Mouse (Mus musculus) liver, adult 2 months (tissue): ENCODE measurements around the gene Mettl8. TPM values are rescaled to one million over a fixed set of nuclear protein-coding genes. Genes with fewer than 3 reads are reported as not detected.

Experiments
- DNase-seq: peaks from one replicate; pipeline ENCODE4 v3.0.0-alpha.2; 2011; ENCODE audit warnings: low read depth, low spot score; ENCODE audit errors: extremely low read depth
- H3K27ac ChIP-seq: fragments of 200-500 bp; replicated peaks from 2 replicates; pipeline ENCODE4 v1.5.1; 2012; ENCODE audit warnings: low read depth, mild to moderate bottlenecking, control low read depth, inconsistent platforms, low read length; ENCODE audit not compliant: insufficient read depth
- H3K27me3 ChIP-seq: fragments of 200-500 bp; 2 replicates; pipeline ENCODE4 v1.6.1; 2012; ENCODE audit warnings: mild to moderate bottlenecking, moderate library complexity, low read length, inconsistent platforms; ENCODE audit not compliant: control insufficient read depth, insufficient read depth
- H3K36me3 ChIP-seq: fragments of 200-500 bp; 2 replicates; pipeline ENCODE4 v1.6.1; 2012; ENCODE audit warnings: low read length, inconsistent platforms; ENCODE audit not compliant: control insufficient read depth, insufficient read depth
- H3K4me1 ChIP-seq: fragments of 200-500 bp; 2 replicates; pipeline ENCODE4 v1.6.1; 2011; ENCODE audit warnings: low read length; ENCODE audit not compliant: control insufficient read depth, insufficient read depth
- H3K4me3 ChIP-seq: fragments of 200-500 bp; 2 replicates; pipeline ENCODE4 v1.5.1; 2011; ENCODE audit warnings: low read depth, mild to moderate bottlenecking, control low read depth, low read length, moderate library complexity; ENCODE audit not compliant: insufficient read depth
- H3K79me2 ChIP-seq: fragments of 200-500 bp; 2 replicates; pipeline ENCODE4 v1.6.1; 2012; ENCODE audit warnings: inconsistent platforms, mild to moderate bottlenecking, low read length, moderate library complexity; ENCODE audit not compliant: control insufficient read depth, insufficient read depth
- H3K9ac ChIP-seq: fragments of 200-500 bp; 2 replicates; pipeline ENCODE4 v1.6.1; 2012; ENCODE audit warnings: low read depth, mild to moderate bottlenecking, control low read depth, inconsistent platforms, low read length
- CTCF ChIP-seq: fragments of 200-500 bp; IDR thresholded peaks from 2 replicates; pipeline ENCODE4 v1.5.1; 2011; ENCODE audit warnings: low read depth, low read length, control low read depth
- POLR2A ChIP-seq: fragments of 200-500 bp; IDR thresholded peaks from 2 replicates; pipeline ENCODE4 v1.6.1; 2011; ENCODE audit warnings: low read length, control low read depth; ENCODE audit not compliant: insufficient read depth; ENCODE audit errors: extremely low read depth
- WGBS: fragments of 180-500 bp; shearing (Covaris S2); methylation state at CpG from one replicate; pipeline ENCODE4 v1.1.7; 2018; 5-methylcytosine and 5-hydroxymethylcytosine counted together
- polyA plus RNA-seq: library from polyadenylated mRNA; depleted of rRNA; stranded (reverse); fragments of >200 nt; gene quantifications from 2 replicates; pipeline ENCODE4 v1.2.3, GENCODE M21; 2012
- total RNA-seq: library from RNA; depleted of rRNA; stranded (reverse); fragments of >200 nt; gene quantifications from 2 replicates; pipeline ENCODE4 v1.2.3, GENCODE M21; 2014

Mettl8 gene
- total and polyA plus RNA-seq, 2 experiments = 2.7 to 11.7 TPM

GRCm38 (mm10) chr2:71031973-71032794 lies 23.2 kb downstream of the Mettl8 start:
- H3K9ac ChIP-seq = no peak overlapping the region
- peak; percentile 59 for DNase-seq
- TF ChIP-seq POLR2A (no peak), CTCF (no peak)
- WGBS = 79% methylated on average over 18 of the region's 18 CpGs
- H3K27ac ChIP-seq = no peak overlapping the region
- H3K36me3 ChIP-seq = no peaks in the 10 kb centered on the region
- H3K4me3 ChIP-seq = no peak overlapping the region
- no peaks in the 10 kb centered on the region for H3K79me2 ChIP-seq
- H3K27me3 ChIP-seq = no peaks in the 10 kb centered on the region
- peaks cover 11% of the 10 kb centered on the region for H3K4me1 ChIP-seq

GRCm38 (mm10) chr2:71030663-71031062 lies 24.7 kb downstream of the Mettl8 start:
- Histone ChIP-seq H3K4me3 (no peak overlapping the region), H3K79me2 (no peaks in the 10 kb centered on the region), H3K27me3 (no peaks in the 10 kb centered on the region), H3K4me1 (peaks cover 11% of the 10 kb centered on the region), H3K36me3 (no peaks in the 10 kb centered on the region), H3K9ac (no peak overlapping the region), H3K27ac (no peak overlapping the region)
- DNase-seq = peak; percentile 80
- 32% methylated on average over 2 of the region's 2 CpGs for WGBS
- TF ChIP-seq POLR2A = no peak
- no peak for TF ChIP-seq CTCF

GRCm38 (mm10) chr2:71027631-71028030 lies 27.8 kb downstream of the Mettl8 start:
- over 99% methylated on average over 9 of the region's 9 CpGs for WGBS
- H3K4me1 ChIP-seq = peaks cover 11% of the 10 kb centered on the region
- TF ChIP-seq POLR2A = no peak
- no peak for TF ChIP-seq CTCF
- H3K27me3 ChIP-seq = no peaks in the 10 kb centered on the region
- no peaks in the 10 kb centered on the region for H3K36me3 ChIP-seq
- no peak overlapping the region for H3K4me3 ChIP-seq
- no peak overlapping the region for H3K27ac ChIP-seq
- no peaks in the 10 kb centered on the region for H3K79me2 ChIP-seq
- no peak overlapping the region for H3K9ac ChIP-seq
- DNase-seq = no peak

GRCm38 (mm10) chr2:71026787-71027186 lies 28.6 kb downstream of the Mettl8 start:
- WGBS = 75% methylated on average over 5 of the region's 5 CpGs

GRCm38 (mm10) chr2:71025576-71026315 lies 29.6 kb downstream of the Mettl8 start:
- Histone ChIP-seq H3K4me1 (peaks cover 5% of the 10 kb centered on the region; the same call in 1 of the 2 replicates), H3K4me3 (no peak overlapping the region), H3K27me3 (no peaks in the 10 kb centered on the region), H3K79me2 (no peaks in the 10 kb centered on the region), H3K27ac (no peak overlapping the region), H3K9ac (no peak overlapping the region), H3K36me3 (no peaks in the 10 kb centered on the region)
- no peak for TF ChIP-seq POLR2A
- no peak for TF ChIP-seq CTCF
- WGBS = 35% methylated on average over 12 of the region's 12 CpGs
- no peak for DNase-seq

More at GRCm38 (mm10) chr2:71026787-71027186, 28.6 kb downstream of the Mettl8 start:
- no peak for TF ChIP-seq CTCF
- TF ChIP-seq POLR2A = no peak
- Histone ChIP-seq H3K27ac (no peak overlapping the region), H3K79me2 (no peaks in the 10 kb centered on the region), H3K4me1 (peaks cover 11% of the 10 kb centered on the region), H3K27me3 (no peaks in the 10 kb centered on the region), H3K36me3 (no peaks in the 10 kb centered on the region), H3K4me3 (no peak overlapping the region), H3K9ac (no peak overlapping the region)
- DNase-seq = peak; percentile 30

- H3K36me3 ChIP-seq = no peaks in the 10 kb centered on the region
- WGBS = 98% methylated on average over 6 of the region's 6 CpGs
- no peak for TF ChIP-seq POLR2A
- H3K4me3 ChIP-seq = no peak overlapping the region
- no peaks in the 10 kb centered on the region for H3K27me3 ChIP-seq
- DNase-seq = no peak
- H3K79me2 ChIP-seq = no peaks in the 10 kb centered on the region
- H3K27ac ChIP-seq = no peak overlapping the region
- H3K4me1 ChIP-seq = no peaks in the 10 kb centered on the region
- H3K9ac ChIP-seq = no peak overlapping the region
These were observed 31.4 kb downstream of the Mettl8 start for GRCm38 (mm10) chr2:71023986-71024385.
